Mouse (Mus musculus): ENCODE data around the gene Slc35a2. TPM values are rescaled to one million over a fixed set of nuclear protein-coding genes. Genes with fewer than 3 reads are reported as not detected.

Gene Slc35a2
- polyA plus RNA-seq (2017; shearing (Covaris generic)) = 45.5 TPM

DNA sequence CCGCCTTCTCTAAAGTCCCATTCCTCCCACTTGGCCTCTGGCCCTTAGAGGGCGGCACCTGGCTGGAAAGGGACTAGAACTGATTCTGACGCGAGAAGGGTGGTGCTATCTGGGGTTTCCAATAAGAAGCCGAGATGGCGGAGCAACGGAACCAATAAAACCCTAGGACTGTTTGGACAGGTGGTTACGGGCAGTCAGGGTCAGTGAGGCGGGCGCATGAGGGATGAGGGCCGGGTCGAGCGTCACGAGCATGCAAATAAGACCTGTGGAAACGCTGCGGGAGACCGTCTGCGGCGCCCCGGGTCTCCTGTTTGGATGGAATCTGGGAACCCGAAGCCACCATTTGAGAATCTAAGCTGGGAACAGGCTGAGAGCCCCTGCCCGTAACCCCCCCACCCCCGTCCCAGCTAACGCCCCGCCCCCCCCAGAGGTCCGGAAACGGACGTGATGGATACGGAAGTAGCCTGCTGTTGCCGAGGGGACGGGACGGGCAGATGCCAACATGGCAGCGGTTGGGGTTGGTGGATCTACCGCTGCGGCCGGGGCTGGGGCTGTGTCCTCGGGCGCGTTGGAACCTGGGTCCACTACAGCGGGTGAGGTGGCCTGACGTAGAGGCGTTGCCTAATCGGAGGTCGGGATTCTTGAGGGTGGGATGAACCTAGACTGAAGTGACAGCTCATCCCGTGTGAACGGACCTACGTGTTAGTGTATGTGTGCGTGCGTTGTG is at the start of gene Slc35a2:
Gene Slc35a2 (plus strand): TSS at position 188 of the 727 bp plus-strand sequence.

DNA sequence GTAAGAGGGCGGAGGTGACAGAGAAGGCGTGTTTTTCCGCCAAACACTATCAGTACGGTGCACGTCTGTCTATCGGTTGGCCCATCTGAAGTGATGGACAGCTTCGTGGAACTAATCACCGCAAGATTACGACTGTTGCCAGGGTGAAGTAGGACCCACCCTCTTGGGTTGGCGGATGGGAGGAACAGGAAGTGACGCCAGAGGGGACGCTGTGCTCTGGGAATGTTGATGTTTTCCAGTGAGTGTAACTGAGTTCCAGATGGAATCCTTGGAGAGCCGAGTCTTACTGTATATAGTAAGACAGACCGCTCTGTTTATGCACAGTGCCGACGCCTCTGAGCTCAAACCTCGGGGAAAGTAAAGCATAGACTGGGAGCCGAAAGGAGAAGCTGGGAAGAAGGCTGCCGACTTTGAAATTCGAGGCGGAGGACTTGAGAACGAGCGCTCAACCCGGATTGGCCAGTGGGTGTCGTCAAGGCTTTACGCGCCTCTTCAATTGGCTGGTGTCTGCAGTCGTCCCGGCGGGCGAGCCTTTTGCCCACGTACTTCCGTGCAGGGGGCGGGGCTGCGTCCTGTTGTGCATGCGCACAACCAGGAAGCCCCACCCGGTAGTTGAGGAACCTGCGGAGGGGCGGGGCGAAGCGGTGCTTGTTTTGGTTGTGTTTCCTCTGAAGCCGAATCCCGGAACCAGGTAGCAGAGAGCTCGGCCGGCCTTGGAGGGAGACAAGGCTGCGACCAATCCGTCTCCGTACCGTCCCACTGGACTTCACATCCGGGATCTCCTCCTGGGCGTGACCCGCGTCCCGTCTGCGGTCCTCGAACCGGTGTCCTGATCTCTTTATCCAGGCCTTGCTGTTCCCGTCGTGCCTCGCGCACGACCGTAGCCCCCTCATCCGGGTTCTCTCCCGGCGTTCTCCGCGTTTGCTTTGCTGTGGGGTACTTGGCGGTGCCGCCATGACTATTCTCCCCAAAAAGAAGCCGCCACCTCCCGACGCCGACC is 42.4 kb upstream of the Slc35a2 start, which contains the start of gene Otud5:
Gene Otud5 (plus strand): TSS at position 202 of the 1,000 bp plus-strand sequence.

DNA sequence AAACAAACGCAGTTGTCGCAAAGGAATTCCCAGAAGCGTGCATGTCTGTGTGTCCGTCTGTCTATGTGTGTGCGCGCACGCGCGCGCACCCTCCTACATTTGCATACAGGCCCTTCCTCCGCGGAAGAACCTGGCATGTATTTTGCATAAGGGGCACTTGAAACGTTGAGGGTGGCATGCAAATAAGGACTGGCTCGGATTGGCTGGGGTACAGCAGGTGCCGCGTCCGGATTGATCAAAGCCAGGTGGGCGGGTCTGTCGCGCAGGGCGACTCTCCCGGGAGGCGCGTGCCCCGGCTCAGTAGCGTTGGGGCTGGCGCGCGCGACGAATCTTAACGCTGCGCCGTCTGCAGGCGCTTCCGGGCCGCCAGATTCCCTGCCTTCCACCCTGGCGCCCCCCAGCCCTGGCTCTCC is 5.8 kb upstream of the Slc35a2 start, which contains the start of gene Pim2:
Gene Pim2 (plus strand): TSS at position 256 of the 413 bp plus-strand sequence.

DNA sequence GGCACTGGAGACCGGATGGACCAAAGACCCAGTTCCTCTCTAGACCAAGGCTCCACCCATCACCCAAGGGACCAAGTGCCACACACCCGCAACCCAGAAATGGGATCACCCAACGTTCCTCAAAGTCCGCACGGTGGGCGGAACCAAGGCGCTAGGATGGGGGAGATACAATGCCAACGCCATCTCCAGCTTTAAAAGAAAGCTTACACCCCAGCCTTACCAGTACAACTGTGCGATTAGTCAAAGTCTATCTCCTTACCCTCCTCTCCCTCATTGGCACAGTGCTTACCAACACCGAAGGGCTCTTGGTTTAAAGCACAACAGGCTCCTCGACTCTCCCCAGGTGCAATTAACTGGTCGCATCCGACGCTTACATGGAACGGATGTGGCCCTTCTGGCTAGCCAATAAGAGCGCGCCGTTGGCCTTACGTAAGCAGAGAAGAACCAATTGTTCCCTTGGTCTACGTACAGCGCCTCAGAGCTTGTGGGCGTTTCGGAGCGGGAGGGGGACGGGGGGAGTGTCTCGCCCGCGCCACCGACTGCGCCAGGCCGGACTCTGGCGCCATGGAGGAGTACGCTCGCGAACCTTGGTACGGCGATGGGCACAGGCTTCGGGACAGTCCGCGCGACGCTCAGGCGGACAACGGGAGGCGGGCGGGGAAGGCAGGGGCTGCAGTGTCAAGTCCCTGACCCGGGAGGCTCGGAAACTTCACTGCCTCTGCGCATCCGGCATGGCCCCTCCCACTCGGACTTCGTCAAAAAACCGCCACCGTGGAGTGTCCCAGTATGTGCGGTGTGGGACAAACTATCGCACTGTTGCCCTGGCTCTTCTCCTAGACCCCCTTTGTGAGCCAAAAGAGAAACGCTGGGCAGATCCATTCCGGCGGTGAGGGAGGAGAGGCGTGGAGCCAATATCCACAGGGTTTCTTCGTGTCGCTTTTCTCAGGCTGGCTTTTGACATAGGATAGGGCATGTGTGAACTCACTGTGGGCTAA is 15.3 kb downstream of the Slc35a2 start, which contains the start of the genes Pqbp1 and Timm17b:
Gene Pqbp1 (minus strand): TSS at position 390 of the 995 bp plus-strand sequence.
Gene Timm17b (plus strand): TSS at position 478 of the 995 bp plus-strand sequence.

DNA sequence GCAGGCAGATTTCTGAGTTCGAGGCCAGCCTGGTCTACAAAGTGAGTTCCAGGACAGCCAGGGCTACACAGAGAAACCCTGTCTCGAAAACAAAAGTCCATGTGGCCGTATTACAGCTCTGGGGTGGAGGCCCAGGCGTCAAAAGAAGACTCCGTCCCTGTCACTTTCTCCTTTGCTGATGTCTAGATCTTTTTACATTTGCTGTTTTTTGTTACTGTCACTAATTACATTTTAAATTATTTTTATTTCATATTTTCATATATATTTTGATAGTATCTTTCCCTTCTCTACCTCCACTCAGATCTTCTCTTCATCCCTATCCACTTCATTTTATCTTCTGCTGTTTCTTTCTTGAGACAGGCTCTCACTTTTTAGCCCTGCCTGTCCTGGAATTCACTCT is 23.9 kb downstream of the Slc35a2 start, which contains the start of gene Gm10491:
Gene Gm10491 (minus strand): TSS at position 101 of the 400 bp plus-strand sequence.

DNA sequence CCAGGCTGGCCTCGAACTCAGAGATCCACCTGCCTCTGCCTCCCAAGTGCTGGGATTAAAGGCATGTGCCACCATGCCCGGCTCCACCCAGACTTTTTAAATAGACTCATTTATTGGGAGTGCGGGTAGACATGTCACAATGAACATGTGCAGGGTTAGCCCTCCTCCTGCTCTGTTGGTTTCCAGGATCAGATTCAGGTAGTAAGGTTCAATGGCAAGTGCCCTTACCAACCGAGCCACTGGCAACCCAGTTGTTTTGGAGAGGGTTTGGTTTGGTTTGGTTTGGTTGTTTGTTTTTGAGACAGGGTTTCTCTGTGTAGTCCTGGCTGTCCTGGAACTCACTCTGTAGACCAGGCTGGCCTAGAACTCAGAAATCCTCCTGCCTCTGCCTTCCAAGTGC is 25.4 kb downstream of the Slc35a2 start, which contains the start of gene Gm10490:
Gene Gm10490 (plus strand): TSS at position 301 of the 400 bp plus-strand sequence.

DNA sequence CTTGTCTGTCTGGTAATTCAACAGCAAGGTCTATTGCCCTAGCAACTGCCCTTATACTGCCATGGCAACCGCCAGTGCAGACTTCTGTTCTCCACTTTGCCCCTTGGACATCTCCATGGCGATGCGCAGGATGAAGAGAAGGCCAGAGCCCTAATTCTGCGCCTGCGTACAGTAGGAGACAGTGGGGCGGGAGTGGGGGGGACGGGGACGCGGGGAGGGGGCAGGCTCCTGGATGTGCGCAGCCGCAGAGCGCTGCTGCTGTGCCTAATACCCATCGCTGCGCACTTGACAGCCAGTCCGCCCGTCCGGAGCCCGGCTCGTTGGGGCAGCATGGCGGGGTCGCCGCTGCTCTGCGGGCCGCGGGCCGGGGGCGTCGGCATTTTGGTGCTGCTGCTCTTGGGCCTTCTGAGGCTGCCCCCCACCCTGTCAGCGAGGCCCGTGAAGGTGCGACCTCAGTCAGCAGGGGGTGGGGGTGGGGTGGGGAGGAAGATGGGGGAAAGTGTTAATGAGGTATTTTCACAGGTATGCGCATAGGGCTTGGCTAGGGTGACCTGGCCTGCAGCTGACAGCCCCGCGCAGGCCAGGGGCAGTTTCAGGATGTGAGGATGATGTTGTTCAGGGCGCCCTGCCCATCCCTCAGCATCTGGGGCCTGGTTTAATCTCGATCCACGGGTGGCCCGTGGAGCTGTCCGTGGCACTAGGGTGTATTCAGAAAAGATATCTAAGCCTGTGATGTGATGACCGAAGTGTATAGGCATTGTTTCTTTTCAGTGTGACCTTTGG is 36.0 kb downstream of the Slc35a2 start, which contains the start of gene Pcsk1n:
Gene Pcsk1n (plus strand): TSS at position 222 of the 783 bp plus-strand sequence.

DNA sequence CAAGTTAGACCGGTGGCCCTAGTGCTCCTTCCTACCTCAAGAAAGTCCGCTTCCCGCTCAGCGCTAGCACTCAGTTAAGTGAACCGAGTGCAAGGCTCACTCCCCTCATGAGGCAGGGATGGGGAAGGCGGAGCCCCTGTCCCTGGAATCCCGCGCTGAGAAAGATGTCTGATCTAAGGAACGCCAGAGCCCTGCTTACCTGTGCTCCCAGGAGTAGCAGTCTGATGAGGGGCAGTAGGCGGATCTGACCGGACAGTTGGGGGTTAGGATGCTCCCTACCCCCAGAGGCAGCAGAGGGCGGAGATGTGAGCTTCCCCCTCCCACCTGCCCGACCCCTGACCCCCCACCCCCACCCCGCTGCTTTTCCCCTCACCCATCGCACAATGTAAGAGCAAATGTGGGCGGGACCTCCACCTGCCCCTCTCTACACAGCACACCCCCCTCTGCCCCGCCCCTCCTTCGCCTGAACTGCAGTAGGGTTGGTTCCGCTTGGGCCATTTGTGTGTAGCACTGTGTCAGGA is 44.5 kb downstream of the Slc35a2 start, which contains the start of gene Eras:
Gene Eras (minus strand): TSS at position 338 of the 521 bp plus-strand sequence.

Other genes with a start within 250 kb of the Slc35a2 start
- gene Syp, start 245.6 kb upstream of the Slc35a2 start, polyA plus RNA-seq (2017; shearing (Covaris generic)) = 14.3 TPM
- gene Prickle3, start 226.8 kb upstream of the Slc35a2 start, polyA plus RNA-seq (2017; shearing (Covaris generic)) = 37.0 TPM
- 120 TPM for gene Plp2, start 212.6 kb upstream of the Slc35a2 start, polyA plus RNA-seq (2017; shearing (Covaris generic))
- gene Magix, start 202.8 kb upstream of the Slc35a2 start, polyA plus RNA-seq (2017; shearing (Covaris generic)) = not detected
- 78.4 TPM for gene Gpkow, start 186.9 kb upstream of the Slc35a2 start, polyA plus RNA-seq (2017; shearing (Covaris generic))
- 81.1 TPM for gene Wdr45, start 169.7 kb upstream of the Slc35a2 start, polyA plus RNA-seq (2017; shearing (Covaris generic))
- gene Gm45208, start 161.8 kb upstream of the Slc35a2 start, polyA plus RNA-seq (2017; shearing (Covaris generic)) = 1.1 TPM
- 37.5 TPM for gene Praf2, start 155.6 kb upstream of the Slc35a2 start, polyA plus RNA-seq (2017; shearing (Covaris generic))
- gene Ccdc120, start 133.1 kb upstream of the Slc35a2 start, polyA plus RNA-seq (2017; shearing (Covaris generic)) = 0.45 TPM
- 43.5 TPM for gene Tfe3, start 121.5 kb upstream of the Slc35a2 start, polyA plus RNA-seq (2017; shearing (Covaris generic))
- gene Gripap1, start 94.3 kb upstream of the Slc35a2 start, polyA plus RNA-seq (2017; shearing (Covaris generic)) = 122 TPM
- gene Kcnd1, start 61.7 kb upstream of the Slc35a2 start, polyA plus RNA-seq (2017; shearing (Covaris generic)) = 1.3 TPM
- gene Otud5, start 42.7 kb upstream of the Slc35a2 start, polyA plus RNA-seq (2017; shearing (Covaris generic)) = 16.1 TPM
- gene Pim2, start 5.8 kb upstream of the Slc35a2 start, polyA plus RNA-seq (2017; shearing (Covaris generic)) = 61.9 TPM
- gene Pqbp1, start 15.2 kb downstream of the Slc35a2 start, polyA plus RNA-seq (2017; shearing (Covaris generic)) = 174 TPM
- 174 TPM for gene Timm17b, start 15.3 kb downstream of the Slc35a2 start, polyA plus RNA-seq (2017; shearing (Covaris generic))
- gene Gm10491, start 23.8 kb downstream of the Slc35a2 start, polyA plus RNA-seq (2017; shearing (Covaris generic)) = not detected
- not detected for gene Gm10490, start 25.5 kb downstream of the Slc35a2 start, polyA plus RNA-seq (2017; shearing (Covaris generic))
- not detected for gene Pcsk1n, start 35.8 kb downstream of the Slc35a2 start, polyA plus RNA-seq (2017; shearing (Covaris generic))
- gene Eras, start 44.6 kb downstream of the Slc35a2 start, polyA plus RNA-seq (2017; shearing (Covaris generic)) = not detected
- gene Hdac6, start 63.9 kb downstream of the Slc35a2 start, polyA plus RNA-seq (2017; shearing (Covaris generic)) = 21.7 TPM
- gene Gata1, start 94.0 kb downstream of the Slc35a2 start, polyA plus RNA-seq (2017; shearing (Covaris generic)) = 49.0 TPM
- not detected for gene Glod5, start 134.5 kb downstream of the Slc35a2 start, polyA plus RNA-seq (2017; shearing (Covaris generic))
- gene Suv39h1, start 190.7 kb downstream of the Slc35a2 start, polyA plus RNA-seq (2017; shearing (Covaris generic)) = 27.3 TPM
- 106 TPM for gene Was, start 206.5 kb downstream of the Slc35a2 start, polyA plus RNA-seq (2017; shearing (Covaris generic))
- gene Wdr13, start 248.9 kb downstream of the Slc35a2 start, polyA plus RNA-seq (2017; shearing (Covaris generic)) = 29.1 TPM

Measured in CD4-positive, CD25-positive, alpha-beta regulatory T cell, adult 9 weeks (primary cell).